Mouse (Mus musculus) bone marrow macrophage, adult 2 months (primary cell): ENCODE measurements around the gene Mtmr6.

ENCODE experiments used
- CTCF ChIP-seq: IDR thresholded peaks from 2 replicates; pipeline ENCODE4 v1.5.1; 2012; ENCODE audit warnings: low read depth, mild to moderate bottlenecking, low read length, moderate library complexity
- POLR2A ChIP-seq: IDR thresholded peaks from 2 replicates; pipeline ENCODE4 v1.6.1; 2012; ENCODE audit warnings: mild to moderate bottlenecking, low read depth, low read length, borderline replicate concordance

- TF ChIP-seq POLR2A (no peak), CTCF (no peak)
Measured at GRCm38 (mm10) chr14:60219886-60220285, 45.1 kb upstream of the Mtmr6 start.
